Mouse (Mus musculus) cerebellum, adult 2 months (tissue): Measurements from ENCODE around the gene Fam118b.

Experiments used
- CTCF ChIP-seq: fragments of 200-500 bp; IDR thresholded peaks from 2 replicates; pipeline ENCODE4 v1.5.1; 2011; ENCODE audit warnings: low read depth, mild to moderate bottlenecking, control low read depth, low read length, moderate library complexity, borderline replicate concordance; ENCODE audit not compliant: insufficient read depth
- POLR2A ChIP-seq: fragments of 200-500 bp; IDR thresholded peaks from 2 replicates; pipeline ENCODE4 v1.6.1; 2011; ENCODE audit warnings: low read length, control low read depth, borderline replicate concordance; ENCODE audit not compliant: insufficient read depth

- TF ChIP-seq POLR2A, result no peak
- TF ChIP-seq CTCF, result no peak
Measured at GRCm38 (mm10) chr9:35284351-35284750, 16.7 kb upstream of the Fam118b start.
